Mouse (Mus musculus) liver, postnatal 0 days (tissue): ENCODE data around the gene Sipa1l2.

ENCODE experiments used
- CTCF ChIP-seq: sonication (generic); IDR thresholded peaks from 2 replicates; pipeline ENCODE4 v1.5.1; 2016; ENCODE audit warnings: antibody characterized with exemption, low read depth
- EP300 ChIP-seq: IDR thresholded peaks from 2 replicates; pipeline ENCODE4 v1.6.1; 2016; ENCODE audit warnings: antibody characterized with exemption, low read depth, mild to moderate bottlenecking

- TF ChIP-seq CTCF (no peak), EP300 (no peak)
Measured at GRCm38 (mm10) chr8:125444457-125445224, 125.0 kb downstream of the Sipa1l2 start.
